Mouse (Mus musculus): ENCODE measurements at regions not wholly inside any gene's neighbourhood (a gene's known extent, or its start where the extent isn't known, plus 50 kb on each side); places are given as distances from the start of the nearest gene placed in this dataset.

- no peak for TF ChIP-seq CTCF (IDR thresholded peaks at IDR 0.05; ENCODE audit: low read depth)
- TF ChIP-seq EP300 (IDR thresholded peaks at IDR 0.05; ENCODE audit: low read depth), result no peak
These were observed 206.2 kb upstream of the BC052040 start for GRCm38 (mm10) chr2:115375336-115375735.
